Mouse (Mus musculus): ENCODE data around the gene Gm21746. TPM values are rescaled to one million over a fixed set of nuclear protein-coding genes. Genes with fewer than 3 reads are reported as not detected.
"Not testable (repeated sequence)": the region's sequence is repeated elsewhere in the genome, so short reads cannot be mapped to it uniquely, and the experiment has no call there.

Gm21746 gene
- polyA plus RNA-seq (2015; fragmentation: Nextera tagmentation; extraction: Ambion mirVana): not detected in 2 replicates

GRCm38 (mm10) chrY:6237895-6238294 is at the start of gene Gm21746:
Gm21746 (minus strand) TSS chrY:6237995.
- WGBS: 75% methylated on average over 2 of the region's 3 CpGs

GRCm38 (mm10) chrY:6266798-6267197 is 29.0 kb upstream of the Gm21746 start, which contains the start of gene Gm20873:
Gm20873 (plus strand) TSS chrY:6267098.
- ATAC-seq (replicated peaks; ENCODE audit: low FRiP score, low read depth); H3K27me3 ChIP-seq (ENCODE audit: insufficient read depth, low read length); H3K36me3 ChIP-seq (ENCODE audit: insufficient read depth, low read length); H3K4me3 ChIP-seq (replicated peaks; ENCODE audit: low read depth, low read length); H3K27ac ChIP-seq; DNase-seq (ENCODE audit: low spot score); H3K4me2 ChIP-seq (ENCODE audit: low read length); H3K9ac ChIP-seq (ENCODE audit: low read depth, low read length); H3K9me3 ChIP-seq (replicated peaks; ENCODE audit: low read length); H3K4me1 ChIP-seq (replicated peaks; ENCODE audit: insufficient read depth, low read length): not testable (repeated sequence)

More at GRCm38 (mm10) chrY:6237895-6238294, at the start of gene Gm21746:
- not testable (repeated sequence) for DNase-seq (ENCODE audit: low spot score); H3K4me2 ChIP-seq (ENCODE audit: low read length); H3K9ac ChIP-seq (ENCODE audit: low read depth, low read length); H3K9me3 ChIP-seq (replicated peaks; ENCODE audit: low read length); ATAC-seq (replicated peaks; ENCODE audit: low FRiP score, low read depth); H3K4me3 ChIP-seq (replicated peaks; ENCODE audit: low read depth, low read length); H3K27me3 ChIP-seq (ENCODE audit: insufficient read depth, low read length); H3K27ac ChIP-seq; H3K36me3 ChIP-seq (ENCODE audit: insufficient read depth, low read length); H3K4me1 ChIP-seq (replicated peaks; ENCODE audit: insufficient read depth, low read length)

Other genes starting within 250 kb of the Gm21746 start
- gene Gm20873, start 29.1 kb upstream of the Gm21746 start, polyA plus RNA-seq (2015; fragmentation: Nextera tagmentation; extraction: Ambion mirVana): not detected in 2 replicates